Mouse (Mus musculus) embryonic facial prominence, embryonic 14.5 days (tissue): ENCODE measurements around the gene Nars2. TPM values are rescaled to one million over a fixed set of nuclear protein-coding genes. Genes with fewer than 3 reads are reported as not detected.

ENCODE experiments used
- ATAC-seq: fragments of 200-750 bp; cut with Nextera tagmentation; 2 replicates; pipeline ENCODE4 v1.8.0; 2017; ENCODE audit warnings: low read depth, moderate number of reproducible peaks, moderate TSS enrichment
- DNase-seq: peaks from one replicate; pipeline ENCODE4 v3.0.0-alpha.2; 2015; ENCODE audit warnings: low spot score
- H3K27ac ChIP-seq: fragments of 300-500 bp; sonication (generic); replicated peaks from 2 replicates; pipeline ENCODE4 v1.5.1; 2014; ENCODE audit warnings: low read depth, mild to moderate bottlenecking, low read length, moderate library complexity
- H3K27me3 ChIP-seq: fragments of 300-500 bp; sonication (generic); replicated peaks from 2 replicates; pipeline ENCODE4 v1.6.1; 2014; ENCODE audit warnings: low read length; ENCODE audit not compliant: control insufficient read depth, insufficient read depth
- H3K36me3 ChIP-seq: fragments of 300-500 bp; sonication (generic); 2 replicates; pipeline ENCODE4 v1.6.1; 2014; ENCODE audit warnings: low read length, mixed read lengths; ENCODE audit not compliant: control insufficient read depth, insufficient read depth
- H3K4me1 ChIP-seq: fragments of 300-500 bp; sonication (generic); 2 replicates; pipeline ENCODE4 v1.6.1; 2014; ENCODE audit warnings: antibody characterized with exemption, low read length; ENCODE audit not compliant: control insufficient read depth, insufficient read depth
- H3K4me2 ChIP-seq: fragments of 300-500 bp; sonication (generic); 2 replicates; pipeline ENCODE4 v1.6.1; 2014; ENCODE audit warnings: low read depth, mild to moderate bottlenecking, low read length, moderate library complexity, mixed read lengths
- H3K4me3 ChIP-seq: fragments of 300-500 bp; sonication (generic); 2 replicates; pipeline ENCODE4 v1.5.1; 2014; ENCODE audit warnings: low read depth, mild to moderate bottlenecking, low read length
- H3K9ac ChIP-seq: fragments of 300-500 bp; sonication (generic); 2 replicates; pipeline ENCODE4 v1.6.1; 2014; ENCODE audit warnings: low read depth, mild to moderate bottlenecking, low read length, moderate library complexity, mixed read lengths
- H3K9me3 ChIP-seq: fragments of 300-500 bp; sonication (generic); 2 replicates; pipeline ENCODE4 v1.6.1; 2016; ENCODE audit warnings: low read length; ENCODE audit not compliant: control insufficient read depth
- WGBS: fragments of 180-500 bp; shearing (Covaris S2); extraction: QIAGEN DNeasy Blood & Tissue Kit; methylation state at CpG from one replicate; pipeline ENCODE4 v1.1.7; 2014; 5-methylcytosine and 5-hydroxymethylcytosine counted together
- polyA plus RNA-seq: library from polyadenylated mRNA; unstranded; fragments of >200 nt; fragmentation: Nextera tagmentation; extraction: Ambion mirVana; gene quantifications from 2 replicates; pipeline ENCODE4 v1.2.1, GENCODE M21; 2014

Nars2 gene
- polyA plus RNA-seq, 1 experiment from 2014 or later, result 19.2 TPM

DNA sequence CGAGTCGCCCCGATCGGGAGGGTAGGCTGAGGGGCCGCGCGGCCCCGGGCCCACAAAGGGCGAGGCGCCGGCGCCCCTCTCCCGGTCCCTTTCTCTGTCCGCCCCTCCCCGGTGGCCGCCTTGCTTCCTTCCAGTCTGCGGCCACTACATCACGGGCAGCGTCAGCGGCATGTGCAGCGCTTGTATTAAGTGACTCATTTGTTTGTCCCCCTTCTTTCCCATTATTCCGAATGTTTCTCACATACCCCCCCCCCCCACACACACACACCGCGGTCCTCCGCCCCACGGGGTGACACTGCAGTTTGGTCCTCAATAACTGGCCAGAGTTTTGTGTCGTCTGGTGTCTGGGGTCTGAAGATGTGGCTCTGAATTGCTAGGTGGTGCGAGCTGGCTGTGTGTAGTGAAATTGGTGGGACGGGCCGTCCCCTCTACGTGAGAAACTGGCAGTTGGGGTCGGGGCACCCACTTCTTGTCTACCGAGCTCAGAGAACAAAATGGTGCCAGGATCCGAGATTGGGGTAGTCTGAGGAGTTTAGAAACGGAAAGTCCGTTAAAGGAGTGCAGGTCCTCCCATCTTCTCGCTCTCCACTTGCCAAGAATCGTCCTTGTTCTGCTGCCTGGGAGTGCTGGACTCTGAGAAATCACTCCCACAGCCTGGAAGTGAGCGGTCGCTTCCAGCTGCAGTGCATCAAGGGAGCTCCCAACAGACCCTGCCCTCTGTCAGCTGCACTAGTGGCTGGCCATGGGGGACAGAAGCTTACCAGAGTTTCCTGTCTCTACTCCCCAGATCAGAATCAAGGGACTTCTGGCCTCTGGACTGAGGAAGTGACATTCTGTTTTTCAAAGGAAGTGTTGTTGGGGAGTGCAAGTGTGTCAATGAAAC is 131.2 kb downstream of the Nars2 start:
- DNase-seq (peak; percentile 80), ATAC-seq (peak; percentile 34)
- Histone ChIP-seq H3K9ac (peak overlapping the region; percentile 88), H3K27ac (peak overlapping the region; percentile 88), H3K9me3 (no peaks in the 10 kb centered on the region), H3K4me1 (peaks cover 4% of the 10 kb centered on the region; the same call in 1 of the 2 replicates), H3K27me3 (no peaks in the 10 kb centered on the region), H3K36me3 (no peaks in the 10 kb centered on the region), H3K4me3 (peak overlapping the region; percentile 95), H3K4me2 (peak overlapping the region; percentile 84)
- under 1% methylated on average over 24 of the region's 40 CpGs for WGBS

DNA sequence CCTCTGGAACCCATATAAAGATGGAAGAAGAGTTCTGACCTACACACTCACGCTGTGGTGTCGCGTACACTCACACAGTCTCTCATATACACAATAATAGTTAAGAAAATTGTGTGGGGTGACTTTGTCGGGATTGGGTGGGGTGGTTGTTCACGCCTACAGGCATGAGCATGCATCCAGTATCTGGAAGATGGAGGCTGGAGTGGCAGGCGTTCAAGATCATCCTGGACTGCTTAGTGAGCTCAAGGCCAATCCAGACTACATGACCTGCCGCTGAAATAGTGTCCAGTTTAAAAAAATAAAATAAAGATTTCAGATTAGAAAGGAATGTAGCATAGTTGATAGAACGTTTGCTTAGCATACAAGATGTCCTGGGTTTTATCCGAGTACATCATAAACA is 132.3 kb downstream of the Nars2 start:
- no peaks in the 10 kb centered on the region for H3K36me3 ChIP-seq
- H3K9me3 ChIP-seq, result no peaks in the 10 kb centered on the region
- WGBS, result 82% methylated on average over 9 of the region's 9 CpGs
- no peak overlapping the region for H3K4me3 ChIP-seq
- no peak overlapping the region for H3K9ac ChIP-seq
- peaks cover 4% of the 10 kb centered on the region; the same call in 1 of the 2 replicates for H3K4me1 ChIP-seq
- no peak for DNase-seq
- ATAC-seq, result no peak
- no peak overlapping the region for H3K27ac ChIP-seq
- peak overlapping the region; percentile 84; the same call in 1 of the 2 replicates for H3K4me2 ChIP-seq
- H3K27me3 ChIP-seq, result no peaks in the 10 kb centered on the region

GRCm38 (mm10) chr7:97084181-97084580 is 132.9 kb downstream of the Nars2 start:
- no peak for DNase-seq
- ATAC-seq, result no peak
- Histone ChIP-seq H3K9ac (no peak overlapping the region), H3K4me2 (no peak overlapping the region), H3K9me3 (no peaks in the 10 kb centered on the region), H3K36me3 (no peaks in the 10 kb centered on the region), H3K4me3 (no peak overlapping the region), H3K27me3 (no peaks in the 10 kb centered on the region), H3K27ac (no peak overlapping the region), H3K4me1 (peaks cover 4% of the 10 kb centered on the region; the same call in 1 of the 2 replicates)
- 93% methylated on average over 1 of the region's 1 CpGs for WGBS

GRCm38 (mm10) chr7:97085291-97085690 is 134.0 kb downstream of the Nars2 start:
- no peak overlapping the region for H3K4me3 ChIP-seq
- H3K27me3 ChIP-seq, result no peaks in the 10 kb centered on the region
- DNase-seq (peak; percentile 45), ATAC-seq (no peak)
- 17% methylated on average over 4 of the region's 4 CpGs for WGBS
- H3K4me1 ChIP-seq, result peaks cover 4% of the 10 kb centered on the region; the same call in 1 of the 2 replicates
- no peaks in the 10 kb centered on the region for H3K9me3 ChIP-seq
- H3K36me3 ChIP-seq, result no peaks in the 10 kb centered on the region
- no peak overlapping the region for H3K27ac ChIP-seq
- no peak overlapping the region for H3K9ac ChIP-seq
- no peak overlapping the region for H3K4me2 ChIP-seq

DNA sequence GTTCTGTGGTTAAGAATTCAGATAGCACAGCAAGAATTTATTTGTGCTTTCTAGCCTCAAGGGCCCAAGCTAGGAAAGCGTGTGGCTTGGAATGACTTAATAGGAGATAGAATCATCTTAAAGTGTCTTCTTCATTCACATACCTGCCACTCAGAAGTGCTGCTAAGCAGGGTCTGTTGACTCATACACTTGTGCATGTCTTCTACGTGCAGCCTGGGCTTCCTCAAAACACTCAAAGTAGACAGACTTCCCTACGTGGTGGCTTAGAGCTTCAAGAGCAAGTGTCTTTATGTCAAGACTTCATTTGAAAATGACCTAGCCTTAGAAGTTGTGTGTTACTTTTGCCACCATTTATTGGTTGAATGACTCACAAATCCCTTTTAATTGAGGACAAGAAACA is 142.9 kb downstream of the Nars2 start:
- H3K4me3 ChIP-seq, result no peak overlapping the region
- WGBS, result 81% methylated on average over 3 of the region's 3 CpGs
- H3K4me2 ChIP-seq, result no peak overlapping the region
- no peaks in the 10 kb centered on the region for H3K9me3 ChIP-seq
- ATAC-seq, result no peak
- no peaks in the 10 kb centered on the region for H3K36me3 ChIP-seq
- H3K27ac ChIP-seq, result no peak overlapping the region
- no peak overlapping the region for H3K9ac ChIP-seq
- DNase-seq, result no peak
- no peaks in the 10 kb centered on the region for H3K27me3 ChIP-seq
- no peaks in the 10 kb centered on the region for H3K4me1 ChIP-seq

DNA sequence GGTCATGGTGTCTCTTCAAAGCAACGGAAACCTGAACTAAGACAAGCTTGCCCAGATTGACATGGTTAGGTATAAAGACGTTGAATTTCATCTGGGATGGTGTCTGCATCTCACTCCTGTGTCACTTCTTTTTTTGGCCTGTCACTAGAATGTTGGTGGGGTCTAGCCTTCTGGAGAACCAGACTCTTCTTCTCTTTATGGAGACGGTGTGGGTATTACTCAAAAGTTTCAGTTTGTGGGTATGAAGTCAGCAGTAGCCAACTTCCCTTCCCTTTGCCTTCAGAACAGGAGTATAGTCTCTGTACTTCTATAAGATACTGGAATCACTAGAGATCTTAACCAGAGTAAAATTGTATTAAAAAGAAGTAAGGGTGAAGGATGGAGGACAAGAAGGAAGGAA is 156.8 kb downstream of the Nars2 start:
- H3K9me3 ChIP-seq, result no peaks in the 10 kb centered on the region
- H3K36me3 ChIP-seq, result no peaks in the 10 kb centered on the region
- ATAC-seq (no peak), DNase-seq (no peak)
- no peaks in the 10 kb centered on the region for H3K4me1 ChIP-seq
- H3K4me3 ChIP-seq, result no peak overlapping the region
- H3K4me2 ChIP-seq, result no peak overlapping the region
- 87% methylated on average over 3 of the region's 3 CpGs for WGBS
- no peak overlapping the region for H3K9ac ChIP-seq
- H3K27ac ChIP-seq, result no peak overlapping the region
- H3K27me3 ChIP-seq, result no peaks in the 10 kb centered on the region

Other genes starting within 250 kb of the Nars2 start
- gene Gab2, start 130.1 kb downstream of the Nars2 start, polyA plus RNA-seq, result 6.5 and 7.6 TPM in 2 replicates